Mouse (Mus musculus) myocyte (in vitro differentiated cells): ENCODE measurements around the gene Pgap3. TPM values are rescaled to one million over a fixed set of nuclear protein-coding genes. Genes with fewer than 3 reads are reported as not detected.

Source experiments
- H3K27me3 ChIP-seq: one replicate; pipeline ENCODE4 v1.6.1; 2011; ENCODE audit not compliant: control insufficient read depth, insufficient read depth, insufficient read length
- H3K36me3 ChIP-seq: one replicate; pipeline ENCODE4 v1.6.1; 2011; ENCODE audit not compliant: control insufficient read depth, insufficient read depth
- H3K4me2 ChIP-seq: one replicate; pipeline ENCODE4 v1.6.1; 2011; ENCODE audit warnings: low read depth, control low read depth
- H3K4me3 ChIP-seq: one replicate; pipeline ENCODE4 v1.5.1; 2011; ENCODE audit warnings: mild to moderate bottlenecking, control low read depth, moderate library complexity
- H3K79me2 ChIP-seq: one replicate; pipeline ENCODE4 v1.6.1; 2011; ENCODE audit not compliant: control insufficient read depth, insufficient read depth
- H3ac ChIP-seq: one replicate; pipeline ENCODE4 v1.6.1; 2011; ENCODE audit not compliant: control insufficient read depth, insufficient read length
- CEBPB ChIP-seq: IDR thresholded peaks from 2 replicates; pipeline ENCODE4 v1.6.1; 2011; ENCODE audit warnings: mild to moderate bottlenecking, moderate library complexity; ENCODE audit not compliant: poor library complexity, insufficient read depth, severe bottlenecking
- E2F4 ChIP-seq: IDR thresholded peaks from one replicate; pipeline ENCODE4 v1.6.1; 2011; ENCODE audit warnings: mild to moderate bottlenecking, control low read depth, moderate library complexity; ENCODE audit not compliant: insufficient read depth
- MAX ChIP-seq: IDR thresholded peaks from one replicate; pipeline ENCODE4 v1.6.1; 2011; ENCODE audit warnings: low read depth, mild to moderate bottlenecking, control low read depth
- MYOD1 ChIP-seq, 3 experiments: IDR thresholded peaks; one replicate each; pipeline ENCODE4 v1.6.1; 2011; ENCODE audit warnings: control low read depth in 2 of 3, low read depth in 2 of 3, mild to moderate bottlenecking in 2 of 3, moderate library complexity in 1 of 3; ENCODE audit not compliant: insufficient read length in 2 of 3, control insufficient read depth in 1 of 3
- MYOG ChIP-seq, 3 experiments: IDR thresholded peaks; one replicate each; pipeline ENCODE4 v1.6.1; 2011; ENCODE audit warnings: control low read depth in 2 of 3, low read depth in 2 of 3, mild to moderate bottlenecking in 2 of 3; ENCODE audit not compliant: insufficient read length in 2 of 3, control insufficient read depth in 1 of 3, insufficient read depth in 1 of 3
- POLR2A ChIP-seq: IDR thresholded peaks from one replicate; pipeline ENCODE4 v1.6.1; 2011; ENCODE audit warnings: low read depth, mild to moderate bottlenecking, control low read depth, moderate library complexity; ENCODE audit not compliant: insufficient read length
- POLR2AphosphoS2 ChIP-seq: IDR thresholded peaks from one replicate; pipeline ENCODE4 v1.6.1; 2011; ENCODE audit warnings: low read depth, control low read depth; ENCODE audit not compliant: insufficient read length
- REST ChIP-seq: IDR thresholded peaks from one replicate; pipeline ENCODE4 v1.6.1; 2011; ENCODE audit warnings: mild to moderate bottlenecking, control low read depth, moderate library complexity; ENCODE audit not compliant: insufficient read depth, insufficient read length
- SRF ChIP-seq: IDR thresholded peaks from one replicate; pipeline ENCODE4 v1.6.1; 2011; ENCODE audit warnings: low read depth; ENCODE audit not compliant: control insufficient read depth, insufficient read length
- TCF12 ChIP-seq: IDR thresholded peaks from one replicate; pipeline ENCODE4 v1.6.1; 2011; ENCODE audit warnings: mild to moderate bottlenecking, control low read depth; ENCODE audit not compliant: poor library complexity, insufficient read depth, severe bottlenecking
- TCF3 ChIP-seq: IDR thresholded peaks from one replicate; pipeline ENCODE4 v1.6.1; 2011; ENCODE audit warnings: low read depth, control low read depth; ENCODE audit not compliant: insufficient read length
- USF1 ChIP-seq: IDR thresholded peaks from one replicate; pipeline ENCODE4 v1.6.1; 2011; ENCODE audit warnings: low read depth, mild to moderate bottlenecking, control low read depth, moderate library complexity
- polyA plus RNA-seq: library from polyadenylated mRNA; unstranded; fragments of >200 nt; fragmentation: generic; extraction: Trizol; gene quantifications from one replicate; pipeline ENCODE4 v1.2.1, GENCODE M21; 2012; ENCODE audit warnings: missing spikeins

Pgap3 gene
- polyA plus RNA-seq, 1 experiment, result 8.7 TPM

DNA sequence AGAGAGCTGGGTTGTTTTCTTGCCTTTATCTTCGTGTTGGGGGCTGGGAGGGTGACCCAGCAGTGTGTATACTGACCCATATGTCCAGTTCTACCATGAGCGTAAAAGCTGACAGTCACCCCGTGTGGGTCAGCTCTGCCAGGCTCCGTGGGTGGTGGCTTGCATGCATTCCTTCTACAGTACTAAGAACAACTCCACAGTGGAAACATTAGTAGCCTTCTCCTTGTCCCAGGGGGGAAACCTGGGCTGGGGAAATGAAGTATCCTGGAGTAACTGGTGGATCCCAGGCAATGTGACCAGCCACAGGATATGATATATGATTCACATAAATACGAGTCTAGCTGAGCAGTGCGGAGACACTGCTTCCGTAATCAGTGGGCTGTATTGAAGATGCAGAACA lies 13.4 kb upstream of the Pgap3 start:
- H3K27me3 ChIP-seq, result no peaks in the 10 kb centered on the region
- TF ChIP-seq E2F4 (no peak), MYOG (IDR thresholded peaks at IDR 0.05; ENCODE audit: control insufficient read depth in 1 of 3, insufficient read depth in 1 of 3, insufficient read length in 2 of 3, low read depth in 2 of 3) (no peak), USF1 (no peak), POLR2A (no peak), CEBPB (no peak), MAX (no peak), TCF12 (no peak), SRF (no peak), MYOD1 (IDR thresholded peaks at IDR 0.05; ENCODE audit: control insufficient read depth in 1 of 3, insufficient read length in 2 of 3, low read depth in 2 of 3) (no peak), POLR2AphosphoS2 (no peak), REST (no peak), TCF3 (no peak)
- peak overlapping the region; percentile 72 for H3K4me3 ChIP-seq
- no peaks in the 10 kb centered on the region for H3K36me3 ChIP-seq
- peak overlapping the region; percentile 75 for H3ac ChIP-seq
- H3K4me2 ChIP-seq, result peak overlapping the region; percentile 81
- H3K79me2 ChIP-seq, result peaks cover 26% of the 10 kb centered on the region

DNA sequence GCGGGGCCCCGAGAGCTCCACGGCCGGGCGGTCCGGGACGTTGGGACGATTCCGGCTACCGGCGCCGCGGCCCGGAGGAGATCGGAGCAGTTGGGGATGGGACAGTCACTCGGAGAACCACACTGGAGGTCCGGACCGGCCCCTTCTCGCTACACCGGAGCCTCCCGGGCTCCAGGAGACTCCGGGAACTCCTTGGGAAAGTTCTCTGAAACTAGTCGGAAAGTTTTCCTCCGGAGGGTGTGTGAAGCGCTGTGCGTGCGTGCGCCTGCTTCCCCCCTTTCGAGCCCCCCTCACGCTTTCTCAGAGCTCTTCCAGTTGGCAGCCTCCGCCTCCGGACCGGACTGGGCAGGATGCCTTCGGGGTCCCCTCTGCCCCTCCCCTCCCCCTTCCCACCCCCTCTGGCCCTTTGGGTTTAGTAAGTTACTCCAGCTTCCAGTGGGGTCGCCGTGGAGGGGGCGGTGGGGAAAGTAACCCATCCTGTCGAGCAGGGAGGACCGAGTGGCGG lies 12.6 kb upstream of the Pgap3 start:
- no peak for TF ChIP-seq MAX
- no peak for TF ChIP-seq SRF
- no peak for TF ChIP-seq CEBPB
- no peak for TF ChIP-seq E2F4
- TF ChIP-seq TCF3, result no peak
- no peak for TF ChIP-seq POLR2AphosphoS2
- no peak for TF ChIP-seq USF1
- H3ac ChIP-seq, result peak overlapping the region; percentile 75
- no peaks in the 10 kb centered on the region for H3K36me3 ChIP-seq
- H3K79me2 ChIP-seq, result peaks cover 26% of the 10 kb centered on the region
- H3K4me2 ChIP-seq, result peak overlapping the region; percentile 81
- H3K4me3 ChIP-seq, result peak overlapping the region; percentile 72
- H3K27me3 ChIP-seq, result no peaks in the 10 kb centered on the region

DNA sequence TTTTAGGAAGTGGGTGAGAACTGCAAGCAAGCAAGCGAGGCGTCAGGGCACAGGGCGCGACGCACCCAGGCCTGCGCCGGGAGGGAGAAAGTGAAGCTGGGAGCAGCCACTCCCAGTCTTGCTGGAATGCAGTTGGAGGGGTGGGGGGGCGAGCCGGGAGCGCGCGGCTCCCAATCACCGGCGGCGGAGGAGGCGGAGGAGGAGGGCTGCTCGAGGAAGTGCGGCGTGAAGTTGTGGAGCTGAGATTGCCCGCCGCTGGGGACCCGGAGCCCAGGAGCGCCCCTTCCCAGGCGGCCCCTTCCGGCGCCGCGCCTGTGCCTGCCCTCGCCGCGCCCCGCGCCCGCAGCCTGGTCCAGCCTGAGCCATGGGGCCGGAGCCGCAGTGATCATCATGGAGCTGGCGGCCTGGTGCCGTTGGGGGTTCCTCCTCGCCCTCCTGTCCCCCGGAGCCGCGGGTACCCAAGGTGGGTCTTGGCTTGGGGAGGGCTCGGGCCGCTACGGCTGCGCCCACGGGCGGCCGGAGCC lies 12.0 kb upstream of the Pgap3 start, which contains the start of gene Erbb2:
TSS of gene Erbb2 (plus strand) at position 198 of the 524 bp plus-strand sequence.
- TF ChIP-seq TCF12 (no peak), POLR2A (peak; percentile 86), E2F4 (no peak), REST (no peak), MYOD1 (IDR thresholded peaks at IDR 0.05; ENCODE audit: control insufficient read depth in 1 of 3, insufficient read length in 2 of 3, low read depth in 2 of 3) (peak in 1 of 3 experiments; percentile 3), MYOG (IDR thresholded peaks at IDR 0.05; ENCODE audit: control insufficient read depth in 1 of 3, insufficient read depth in 1 of 3, insufficient read length in 2 of 3, low read depth in 2 of 3) (peak in 1 of 3 experiments; percentile 10), POLR2AphosphoS2 (peak; percentile 92), USF1 (no peak)
- peak within 1 kb of the TSS; percentile 72 for H3K4me3 ChIP-seq
- H3K36me3 ChIP-seq, result no peaks in the 10 kb centered on the region
- no peaks in the 10 kb centered on the region for H3K27me3 ChIP-seq
- peaks cover 26% of the 10 kb centered on the region for H3K79me2 ChIP-seq
- peak within 1 kb of the TSS; percentile 75 for H3ac ChIP-seq
- peak within 1 kb of the TSS; percentile 81 for H3K4me2 ChIP-seq

DNA sequence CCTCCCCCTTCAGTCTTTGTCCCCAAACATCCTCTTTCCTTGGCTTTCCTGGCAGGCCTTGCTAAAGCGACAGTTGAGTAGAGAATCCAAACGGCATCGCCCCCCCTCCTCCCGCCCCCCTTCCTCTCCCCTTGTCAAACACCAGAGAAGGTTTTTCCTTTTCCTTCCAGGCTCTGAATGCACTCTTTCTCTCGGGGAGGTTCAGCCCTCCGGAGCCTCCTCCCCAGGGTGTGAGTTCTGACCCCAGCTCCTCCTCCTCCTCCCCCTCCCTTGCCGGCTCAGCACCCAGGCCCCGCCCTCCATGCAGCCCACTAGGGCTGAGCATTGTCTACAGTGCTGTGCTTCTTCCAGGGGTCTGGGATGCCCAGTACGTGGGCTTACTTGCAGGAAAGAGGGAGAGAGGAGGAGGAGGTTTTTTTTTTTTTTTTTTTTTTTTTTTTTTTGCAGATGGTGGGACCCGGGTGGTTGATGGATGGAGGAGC lies 9.1 kb upstream of the Pgap3 start:
- peaks cover 7% of the 10 kb centered on the region for H3K79me2 ChIP-seq
- H3K4me2 ChIP-seq, result peak overlapping the region; percentile 12
- H3K4me3 ChIP-seq, result no peak overlapping the region
- H3ac ChIP-seq, result no peak overlapping the region
- H3K36me3 ChIP-seq, result no peaks in the 10 kb centered on the region
- no peak for TF ChIP-seq SRF
- H3K27me3 ChIP-seq, result no peaks in the 10 kb centered on the region

DNA sequence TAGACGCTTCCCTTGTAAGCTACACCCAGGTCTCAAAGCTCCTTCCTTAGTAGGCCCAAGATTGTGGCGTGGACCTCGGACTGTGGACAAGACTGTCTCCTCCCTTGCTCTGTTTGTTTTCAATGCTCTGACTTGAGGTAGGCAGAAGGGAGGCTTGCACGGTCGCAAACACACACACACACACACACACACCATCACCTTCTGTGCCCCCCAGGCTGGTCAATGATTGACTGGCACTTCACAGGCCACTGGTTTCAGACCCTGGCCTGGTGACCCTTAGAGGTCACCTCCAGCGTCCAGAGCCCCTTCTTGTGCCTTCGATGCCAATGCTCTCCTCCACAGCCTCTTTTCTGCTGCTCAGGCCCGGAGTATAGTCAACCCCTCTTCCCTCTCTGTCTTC lies 8.6 kb upstream of the Pgap3 start:
- no peak overlapping the region for H3ac ChIP-seq
- no peaks in the 10 kb centered on the region for H3K36me3 ChIP-seq
- H3K27me3 ChIP-seq, result no peaks in the 10 kb centered on the region
- peaks cover 2% of the 10 kb centered on the region for H3K79me2 ChIP-seq
- no peak overlapping the region for H3K4me3 ChIP-seq
- TF ChIP-seq POLR2AphosphoS2, result no peak
- no peak for TF ChIP-seq CEBPB
- no peak for TF ChIP-seq TCF12
- no peak for TF ChIP-seq REST
- no peak for TF ChIP-seq MYOG (IDR thresholded peaks at IDR 0.05; ENCODE audit: control insufficient read depth in 1 of 3, insufficient read depth in 1 of 3, insufficient read length in 2 of 3, low read depth in 2 of 3)
- TF ChIP-seq E2F4, result no peak
- no peak for TF ChIP-seq MAX
- no peak for TF ChIP-seq TCF3
- no peak for TF ChIP-seq SRF
- TF ChIP-seq USF1, result no peak
- no peak for TF ChIP-seq MYOD1 (IDR thresholded peaks at IDR 0.05; ENCODE audit: control insufficient read depth in 1 of 3, insufficient read length in 2 of 3, low read depth in 2 of 3)
- TF ChIP-seq POLR2A, result no peak
- H3K4me2 ChIP-seq, result no peak overlapping the region
